Mouse (Mus musculus) erythroblast, embryonic 14.5 days (primary cell): ENCODE results near the gene A1cf. TPM values are rescaled to one million over a fixed set of nuclear protein-coding genes. Genes with fewer than 3 reads are reported as not detected.

ENCODE experiments used
- H3K27me3 ChIP-seq: 2 replicates; pipeline ENCODE4 v1.6.1; 2012; ENCODE audit warnings: inconsistent platforms; ENCODE audit not compliant: control insufficient read depth
- H3K36me3 ChIP-seq: 2 replicates; pipeline ENCODE4 v1.6.1; 2012; ENCODE audit warnings: mild to moderate bottlenecking, inconsistent platforms; ENCODE audit not compliant: control insufficient read depth
- H3K4me1 ChIP-seq: 2 replicates; pipeline ENCODE4 v1.6.1; 2012; ENCODE audit warnings: inconsistent platforms; ENCODE audit not compliant: control insufficient read depth
- H3K4me3 ChIP-seq: replicated peaks from 2 replicates; pipeline ENCODE3; 2012; ENCODE audit warnings: moderate library complexity, mild to moderate bottlenecking, inconsistent platforms
- H3K9me3 ChIP-seq: 2 replicates; pipeline ENCODE4 v1.6.1; 2012; ENCODE audit warnings: low read length, inconsistent platforms, mixed read lengths; ENCODE audit not compliant: control insufficient read depth
- GATA1 ChIP-seq: IDR thresholded peaks from 2 replicates; pipeline ENCODE4 v1.6.1; 2012; ENCODE audit warnings: low read length, inconsistent platforms, mixed read lengths
- TAL1 ChIP-seq: IDR thresholded peaks from 3 replicates; pipeline ENCODE4 v1.6.1; 2012; ENCODE audit warnings: low read length, inconsistent platforms, mixed read lengths
- polyA plus RNA-seq: library from polyadenylated mRNA; stranded (reverse); fragments of >175 nt; gene quantifications from 2 replicates; pipeline ENCODE4 v1.2.3, GENCODE M21; 2012

The A1cf gene
- not detected in 2 replicates for polyA plus RNA-seq

- TF ChIP-seq TAL1 (no peak), GATA1 (no peak)
- no peaks in the 10 kb centered on the region for H3K36me3 ChIP-seq
- H3K9me3 ChIP-seq: no peaks in the 10 kb centered on the region
- H3K4me1 ChIP-seq: no peaks in the 10 kb centered on the region
- H3K27me3 ChIP-seq: no peaks in the 10 kb centered on the region
- H3K4me3 ChIP-seq: peak within 1 kb of the TSS; percentile 44
Measured at GRCm38 (mm10) chr19:31868521-31868920, at the start of gene A1cf. Gene A1cf, plus strand, starts transcription at chr19:31868764.

- H3K4me1 ChIP-seq: no peaks in the 10 kb centered on the region
- H3K4me3 ChIP-seq: no peak overlapping the region
- TF ChIP-seq GATA1 (no peak), TAL1 (no peak)
- H3K9me3 ChIP-seq: no peaks in the 10 kb centered on the region
- H3K27me3 ChIP-seq: no peaks in the 10 kb centered on the region
- H3K36me3 ChIP-seq: no peaks in the 10 kb centered on the region
Measured at GRCm38 (mm10) chr19:31834250-31834649, 34.3 kb upstream of the A1cf start.

- Histone ChIP-seq H3K4me3 (no peak overlapping the region), H3K36me3 (no peaks in the 10 kb centered on the region), H3K4me1 (no peaks in the 10 kb centered on the region), H3K27me3 (no peaks in the 10 kb centered on the region), H3K9me3 (no peaks in the 10 kb centered on the region)
- no peak for TF ChIP-seq GATA1
Measured at GRCm38 (mm10) chr19:31861909-31862308, 6.7 kb upstream of the A1cf start.

- no peaks in the 10 kb centered on the region for H3K27me3 ChIP-seq
- no peaks in the 10 kb centered on the region for H3K4me1 ChIP-seq
- TF ChIP-seq GATA1: no peak
- no peak for TF ChIP-seq TAL1
- H3K36me3 ChIP-seq: no peaks in the 10 kb centered on the region
- no peak overlapping the region for H3K4me3 ChIP-seq
- H3K9me3 ChIP-seq: no peaks in the 10 kb centered on the region
Measured at GRCm38 (mm10) chr19:31862512-31863249, 5.9 kb upstream of the A1cf start.

- Histone ChIP-seq H3K36me3 (no peaks in the 10 kb centered on the region), H3K4me1 (no peaks in the 10 kb centered on the region)
- TF ChIP-seq TAL1 (no peak), GATA1 (no peak)
Measured at GRCm38 (mm10) chr19:31865451-31865850, 3.1 kb upstream of the A1cf start.

GRCm38 (mm10) chr19:31868076-31868475 lies 488 bp upstream of the A1cf start:
- Histone ChIP-seq H3K9me3 (no peaks in the 10 kb centered on the region), H3K36me3 (no peaks in the 10 kb centered on the region), H3K4me1 (no peaks in the 10 kb centered on the region), H3K4me3 (no peak overlapping the region), H3K27me3 (no peaks in the 10 kb centered on the region)
- no peak for TF ChIP-seq TAL1
- no peak for TF ChIP-seq GATA1

More at GRCm38 (mm10) chr19:31865451-31865850, 3.1 kb upstream of the A1cf start:
- Histone ChIP-seq H3K9me3 (no peaks in the 10 kb centered on the region), H3K27me3 (no peaks in the 10 kb centered on the region), H3K4me3 (no peak overlapping the region)

- H3K27me3 ChIP-seq: no peaks in the 10 kb centered on the region
- TF ChIP-seq GATA1 (no peak), TAL1 (no peak)
- peak overlapping the region; percentile 44 for H3K4me3 ChIP-seq
- no peaks in the 10 kb centered on the region for H3K36me3 ChIP-seq
- no peaks in the 10 kb centered on the region for H3K4me1 ChIP-seq
- no peaks in the 10 kb centered on the region for H3K9me3 ChIP-seq
Measured at GRCm38 (mm10) chr19:31868971-31869370, 407 bp downstream of the A1cf start.

GRCm38 (mm10) chr19:31871377-31871776 lies 2.8 kb downstream of the A1cf start:
- no peaks in the 10 kb centered on the region for H3K9me3 ChIP-seq
- H3K4me3 ChIP-seq: no peak overlapping the region
- H3K36me3 ChIP-seq: no peaks in the 10 kb centered on the region
- TF ChIP-seq GATA1 (no peak), TAL1 (no peak)
- H3K4me1 ChIP-seq: no peaks in the 10 kb centered on the region
- no peaks in the 10 kb centered on the region for H3K27me3 ChIP-seq

GRCm38 (mm10) chr19:31877968-31878367 lies 9.4 kb downstream of the A1cf start:
- no peak overlapping the region for H3K4me3 ChIP-seq
- TF ChIP-seq TAL1 (no peak), GATA1 (no peak)
- H3K27me3 ChIP-seq: no peaks in the 10 kb centered on the region

GRCm38 (mm10) chr19:31884594-31884993 lies 16.0 kb downstream of the A1cf start:
- no peaks in the 10 kb centered on the region for H3K36me3 ChIP-seq
- TF ChIP-seq TAL1: no peak
- no peak for TF ChIP-seq GATA1
- no peaks in the 10 kb centered on the region for H3K9me3 ChIP-seq
- H3K27me3 ChIP-seq: no peaks in the 10 kb centered on the region
- H3K4me3 ChIP-seq: no peak overlapping the region
- H3K4me1 ChIP-seq: no peaks in the 10 kb centered on the region

More at GRCm38 (mm10) chr19:31877968-31878367, 9.4 kb downstream of the A1cf start:
- Histone ChIP-seq H3K36me3 (no peaks in the 10 kb centered on the region), H3K4me1 (no peaks in the 10 kb centered on the region), H3K9me3 (no peaks in the 10 kb centered on the region)
